Mouse (Mus musculus) midbrain, embryonic 16.5 days (tissue): Measurements from ENCODE around the gene G3bp2. TPM values are rescaled to one million over a fixed set of nuclear protein-coding genes. Genes with fewer than 3 reads are reported as not detected.

ENCODE experiments used
- ATAC-seq: fragments of 200-750 bp; cut with Nextera tagmentation; 2 replicates; pipeline ENCODE4 v1.8.0; 2017; ENCODE audit warnings: moderate TSS enrichment
- H3K27ac ChIP-seq: fragments of 300-500 bp; sonication (generic); 2 replicates; pipeline ENCODE4 v1.5.1; 2014; ENCODE audit warnings: mild to moderate bottlenecking, low read length, mixed read lengths
- H3K27me3 ChIP-seq: fragments of 300-500 bp; sonication (generic); 2 replicates; pipeline ENCODE4 v1.6.1; 2014; ENCODE audit warnings: low read depth, low read length, mixed read lengths; ENCODE audit not compliant: control insufficient read depth, insufficient read depth
- H3K36me3 ChIP-seq: fragments of 300-500 bp; sonication (generic); 2 replicates; pipeline ENCODE4 v1.6.1; 2014; ENCODE audit warnings: mild to moderate bottlenecking, low read length, moderate library complexity, mixed read lengths; ENCODE audit not compliant: control insufficient read depth, insufficient read depth
- H3K4me1 ChIP-seq: fragments of 300-500 bp; sonication (generic); 2 replicates; pipeline ENCODE4 v1.6.1; 2014; ENCODE audit warnings: mild to moderate bottlenecking, low read length, mixed read lengths; ENCODE audit not compliant: control insufficient read depth, insufficient read depth
- H3K4me2 ChIP-seq: fragments of 300-500 bp; sonication (generic); 2 replicates; pipeline ENCODE4 v1.6.1; 2014; ENCODE audit warnings: mild to moderate bottlenecking, low read length, mixed read lengths
- H3K4me3 ChIP-seq: fragments of 300-500 bp; sonication (generic); 2 replicates; pipeline ENCODE4 v1.5.1; 2014; ENCODE audit warnings: low read depth, mild to moderate bottlenecking, low read length, moderate library complexity, mixed read lengths
- H3K9ac ChIP-seq: fragments of 300-500 bp; sonication (generic); 2 replicates; pipeline ENCODE4 v1.6.1; 2014; ENCODE audit warnings: low read depth, low read length, mixed read lengths
- H3K9me3 ChIP-seq: fragments of 300-500 bp; sonication (generic); replicated peaks from 2 replicates; pipeline ENCODE4 v1.6.1; 2014; ENCODE audit warnings: mild to moderate bottlenecking, low read length, mixed read lengths; ENCODE audit not compliant: control insufficient read depth, poor library complexity, severe bottlenecking
- WGBS: fragments of 180-500 bp; shearing (Covaris S2); extraction: QIAGEN DNeasy Blood & Tissue Kit; methylation state at CpG from one replicate; pipeline ENCODE4 v1.1.7; 2014; 5-methylcytosine and 5-hydroxymethylcytosine counted together
- polyA plus RNA-seq: library from polyadenylated mRNA; unstranded; fragments of >200 nt; fragmentation: Nextera tagmentation; extraction: Ambion mirVana; gene quantifications from 2 replicates; pipeline ENCODE4 v1.2.1, GENCODE M21; 2015

The G3bp2 gene
- polyA plus RNA-seq, 1 experiment from 2014 or later: 376 TPM

DNA sequence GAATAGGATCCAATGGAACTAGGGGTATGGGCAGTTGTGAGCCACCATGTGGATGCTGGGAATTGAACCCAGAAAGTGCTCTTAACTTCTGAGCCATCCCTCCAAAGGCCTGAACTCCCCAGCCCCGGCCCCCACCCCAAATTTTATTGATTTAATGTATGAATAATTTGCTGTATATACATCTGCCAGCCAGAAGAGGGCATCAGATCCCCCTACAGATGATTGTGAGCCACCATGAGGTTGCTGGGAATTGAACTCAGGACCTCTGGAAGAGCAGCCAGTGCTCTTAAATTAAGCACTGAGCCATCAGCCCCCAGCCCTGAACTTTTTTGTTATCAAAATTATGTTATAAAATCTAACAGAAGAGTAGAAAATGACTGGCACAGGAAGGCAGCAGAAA is 7.2 kb downstream of the G3bp2 start:
- 0 out of 2 replicates have a peak, but pooled peaks cover 3% of the 10 kb centered on the region for H3K36me3 ChIP-seq
- no peaks in the 10 kb centered on the region for H3K27me3 ChIP-seq
- no peak overlapping the region for H3K4me2 ChIP-seq
- no peak overlapping the region for H3K27ac ChIP-seq
- H3K9ac ChIP-seq: no peak overlapping the region
- no peak for ATAC-seq
- no peak overlapping the region for H3K4me3 ChIP-seq
- H3K4me1 ChIP-seq: peaks cover 20% of the 10 kb centered on the region
- 82% methylated on average over 1 of the region's 1 CpGs for WGBS
- H3K9me3 ChIP-seq: no peaks in the 10 kb centered on the region

DNA sequence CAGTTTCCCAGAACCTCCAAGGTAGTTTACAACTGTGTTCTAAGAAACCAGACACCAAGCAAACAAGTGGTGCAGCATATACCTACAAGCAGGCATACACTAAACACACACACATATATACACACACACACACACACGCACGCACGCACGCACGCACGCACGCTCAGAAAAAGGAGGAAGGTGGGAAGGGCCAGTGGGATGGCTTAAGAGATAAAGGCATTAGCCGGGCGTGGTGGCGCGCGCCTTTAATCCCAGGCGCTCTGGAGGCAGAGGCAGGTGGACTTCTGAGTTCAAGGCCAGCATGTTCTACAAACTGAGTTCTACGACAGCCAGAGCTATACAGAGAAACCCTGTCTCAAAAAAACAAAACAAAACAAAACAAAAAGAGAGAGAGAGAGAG is 9.5 kb downstream of the G3bp2 start:
- Histone ChIP-seq H3K9ac (no peak overlapping the region), H3K27me3 (no peaks in the 10 kb centered on the region), H3K4me3 (no peak overlapping the region), H3K4me1 (peaks cover 4% of the 10 kb centered on the region; the same call in 1 of the 2 replicates), H3K27ac (no peak overlapping the region), H3K4me2 (no peak overlapping the region), H3K36me3 (0 out of 2 replicates have a peak, but pooled peaks cover 3% of the 10 kb centered on the region), H3K9me3 (no peaks in the 10 kb centered on the region)
- WGBS: 87% methylated on average over 14 of the region's 14 CpGs
- no peak for ATAC-seq

DNA sequence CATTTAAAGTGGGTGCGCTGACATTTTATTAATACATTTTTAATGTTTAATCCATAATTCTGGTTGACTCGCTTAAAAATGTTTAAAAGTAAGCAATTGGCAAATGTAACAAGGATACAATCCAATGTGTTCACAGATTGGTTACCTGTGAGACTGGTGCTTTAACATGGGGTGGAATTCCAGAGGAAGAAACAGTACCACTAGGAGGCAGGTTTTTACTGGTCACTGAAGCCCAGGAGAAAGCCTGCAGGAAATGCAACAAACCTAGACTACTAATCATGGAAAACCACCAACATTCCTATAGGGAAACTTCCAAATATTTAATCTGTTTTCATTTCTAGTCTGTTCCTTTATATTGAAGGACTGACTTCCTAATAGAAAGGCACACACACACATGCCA is 20.3 kb downstream of the G3bp2 start:
- no peak overlapping the region for H3K4me3 ChIP-seq
- no peak for ATAC-seq
- H3K27ac ChIP-seq: no peak overlapping the region
- peaks cover 19% of the 10 kb centered on the region for H3K36me3 ChIP-seq
- H3K4me1 ChIP-seq: no peaks in the 10 kb centered on the region
- no peaks in the 10 kb centered on the region for H3K9me3 ChIP-seq
- no peak overlapping the region for H3K9ac ChIP-seq
- no peaks in the 10 kb centered on the region for H3K27me3 ChIP-seq
- no peak overlapping the region for H3K4me2 ChIP-seq
- 100% methylated on average over 2 of the region's 2 CpGs for WGBS

DNA sequence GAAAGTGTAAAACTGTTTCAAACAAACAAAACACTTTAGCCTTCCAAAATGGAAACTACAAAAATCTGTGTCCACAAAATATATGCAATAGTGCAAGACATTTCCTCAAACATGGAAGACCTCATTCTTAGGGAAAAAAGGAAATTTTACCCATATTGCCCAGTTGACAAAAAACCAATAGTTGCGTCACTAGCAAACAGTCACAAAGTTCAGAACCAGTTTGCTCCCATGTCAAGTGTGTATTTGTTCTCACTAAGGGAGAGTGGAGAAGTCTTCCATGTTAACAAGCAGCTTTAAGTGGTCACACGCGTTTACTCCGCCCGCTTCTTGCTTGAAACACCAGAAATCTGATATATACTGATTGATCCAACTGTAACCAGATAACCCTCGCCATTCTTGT is 30.7 kb downstream of the G3bp2 start:
- Histone ChIP-seq H3K27me3 (no peaks in the 10 kb centered on the region), H3K4me3 (no peak overlapping the region), H3K9ac (no peak overlapping the region), H3K36me3 (peaks cover 35% of the 10 kb centered on the region), H3K4me2 (no peak overlapping the region), H3K4me1 (no peaks in the 10 kb centered on the region), H3K27ac (no peak overlapping the region), H3K9me3 (no peaks in the 10 kb centered on the region)
- 96% methylated on average over 6 of the region's 6 CpGs for WGBS
- no peak for ATAC-seq

DNA sequence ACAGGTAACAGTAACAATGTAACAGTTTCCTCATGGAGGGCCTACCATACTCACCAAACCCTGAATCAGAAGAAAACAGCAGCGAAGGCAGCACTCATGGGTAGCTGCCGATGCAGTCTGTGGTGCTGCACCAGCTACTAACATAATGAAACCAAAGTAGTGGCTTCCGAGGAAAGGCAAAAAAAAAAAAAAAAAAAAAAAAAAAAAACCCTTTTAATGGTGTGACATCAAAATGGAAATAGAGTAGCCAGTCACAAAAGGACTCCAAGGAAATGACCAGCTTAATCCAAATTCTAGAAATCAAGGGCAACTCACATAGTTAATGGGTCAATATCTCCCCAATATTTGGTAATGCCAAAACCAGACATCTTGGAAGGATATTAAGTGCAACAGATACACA is 33.1 kb downstream of the G3bp2 start:
- Histone ChIP-seq H3K27me3 (no peaks in the 10 kb centered on the region), H3K4me1 (no peaks in the 10 kb centered on the region), H3K27ac (no peak overlapping the region), H3K4me2 (no peak overlapping the region), H3K4me3 (no peak overlapping the region), H3K9ac (no peak overlapping the region), H3K36me3 (peaks cover 21% of the 10 kb centered on the region), H3K9me3 (no peaks in the 10 kb centered on the region)
- ATAC-seq: no peak
- WGBS: 83% methylated on average over 3 of the region's 3 CpGs

DNA sequence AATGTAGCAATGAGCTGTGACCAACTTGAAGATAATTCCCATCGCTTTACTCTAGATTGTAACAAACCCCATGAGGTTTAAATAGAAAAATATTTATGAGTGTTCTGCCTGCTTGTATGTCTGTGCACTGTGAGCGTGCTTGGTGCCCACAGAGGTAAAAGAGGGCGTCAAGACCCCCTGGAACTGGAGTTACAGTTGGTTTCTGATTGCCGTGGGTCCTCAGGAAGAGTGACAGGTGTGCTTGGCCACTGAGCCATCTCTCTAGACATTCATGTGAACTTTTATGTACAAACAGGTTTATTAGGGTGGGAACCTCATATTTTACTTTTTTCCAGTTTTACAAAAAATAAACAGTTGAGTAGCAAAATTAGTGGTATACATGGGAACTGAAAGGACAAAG is 39.7 kb downstream of the G3bp2 start, which contains the start of gene Cdkl2:
Cdkl2 (minus strand) TSS at position 101 of the 400 bp plus-strand sequence.
- Histone ChIP-seq H3K4me1 (0 out of 2 replicates have a peak, but pooled peaks cover 3% of the 10 kb centered on the region), H3K9me3 (no peaks in the 10 kb centered on the region), H3K4me3 (peak within 1 kb of the TSS; percentile 86), H3K27me3 (peaks cover 3% of the 10 kb centered on the region), H3K36me3 (no peaks in the 10 kb centered on the region), H3K9ac (peak within 1 kb of the TSS; percentile 74), H3K27ac (peak within 1 kb of the TSS; percentile 78), H3K4me2 (peak within 1 kb of the TSS; percentile 90)
- WGBS: 77% methylated on average over 4 of the region's 4 CpGs
- ATAC-seq: no peak

DNA sequence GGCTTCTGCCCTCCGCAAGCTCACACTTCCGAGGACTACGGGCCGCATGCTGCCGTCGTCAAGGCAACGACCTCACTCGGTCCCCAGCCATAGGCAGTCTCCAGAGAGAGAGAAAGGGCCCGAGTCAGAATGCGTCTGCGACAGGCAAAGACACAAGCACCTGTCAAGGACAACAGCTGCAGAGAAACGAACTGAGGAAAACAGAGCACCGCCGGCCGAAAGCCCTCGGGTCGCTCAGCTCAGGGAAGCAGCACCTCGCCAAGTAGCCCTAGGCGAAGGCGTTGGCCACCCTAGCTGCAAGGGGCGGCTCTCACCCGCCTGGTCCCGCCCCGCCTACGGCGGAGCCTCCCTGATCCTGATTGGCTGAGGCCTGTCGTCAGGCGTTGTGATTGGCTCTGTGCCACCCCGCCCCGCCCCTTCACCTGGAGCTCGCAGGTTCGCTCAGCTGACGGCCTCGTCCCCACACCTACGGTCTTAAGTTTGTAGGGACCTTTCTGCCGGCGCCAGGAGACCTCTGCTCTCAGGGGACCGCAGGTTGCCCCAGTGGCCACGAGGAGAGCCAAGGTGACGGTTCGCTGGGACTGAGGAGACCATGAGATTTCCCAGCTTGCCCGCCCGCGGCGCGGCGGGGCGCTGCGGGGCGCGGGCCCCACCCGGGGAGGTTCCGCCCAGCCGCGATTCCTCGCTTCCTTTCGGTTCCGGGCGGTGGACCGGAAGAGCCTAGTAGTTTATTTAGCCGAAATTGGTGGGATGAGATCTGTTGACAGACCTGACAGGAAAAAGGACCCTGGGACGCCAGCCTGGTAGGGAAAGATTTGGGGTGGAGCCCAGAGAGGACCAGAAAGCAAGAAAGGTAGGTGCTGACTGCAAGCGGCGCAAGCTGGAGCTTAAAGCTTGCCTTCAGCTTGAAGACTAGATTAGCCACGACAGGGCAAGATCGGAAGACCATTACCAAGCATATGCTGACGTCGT is 40.9 kb downstream of the G3bp2 start:
- peak overlapping the region; percentile 74 for H3K9ac ChIP-seq
- ATAC-seq: peak; percentile 99
- H3K4me2 ChIP-seq: peak overlapping the region; percentile 90
- peaks cover 3% of the 10 kb centered on the region for H3K27me3 ChIP-seq
- H3K4me1 ChIP-seq: 0 out of 2 replicates have a peak, but pooled peaks cover 3% of the 10 kb centered on the region
- H3K9me3 ChIP-seq: no peaks in the 10 kb centered on the region
- peak overlapping the region; percentile 86 for H3K4me3 ChIP-seq
- no peaks in the 10 kb centered on the region for H3K36me3 ChIP-seq
- under 1% methylated on average over 66 of the region's 68 CpGs for WGBS
- H3K27ac ChIP-seq: peak overlapping the region; percentile 78

DNA sequence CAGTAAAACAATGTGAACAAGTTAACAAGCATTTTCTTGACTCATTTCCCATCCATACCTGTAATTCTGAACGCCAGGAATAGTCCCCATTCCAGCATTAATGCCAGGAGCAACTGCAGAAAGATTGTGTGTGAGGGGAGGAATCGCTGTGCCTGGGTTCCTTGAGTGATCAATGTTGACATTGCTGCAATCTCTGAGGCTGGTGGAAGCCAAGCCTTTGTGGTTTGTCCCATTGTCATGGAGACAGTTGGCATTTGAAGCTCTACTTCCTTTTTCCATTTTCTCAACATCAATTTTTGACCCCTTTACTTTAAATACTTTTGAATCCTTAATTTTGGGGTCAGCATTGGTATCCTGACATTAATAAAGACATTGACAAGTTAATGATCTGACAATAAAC is 63.6 kb downstream of the G3bp2 start:
- no peak overlapping the region for H3K27ac ChIP-seq
- no peaks in the 10 kb centered on the region for H3K27me3 ChIP-seq
- no peaks in the 10 kb centered on the region for H3K4me1 ChIP-seq
- ATAC-seq: no peak
- 59% methylated on average over 2 of the region's 2 CpGs for whole genome bisulfite sequencing
- no peak overlapping the region for H3K4me3 ChIP-seq
- no peaks in the 10 kb centered on the region for H3K36me3 ChIP-seq
- no peak overlapping the region for H3K9ac ChIP-seq
- no peaks in the 10 kb centered on the region for H3K9me3 ChIP-seq
- H3K4me2 ChIP-seq: no peak overlapping the region

DNA sequence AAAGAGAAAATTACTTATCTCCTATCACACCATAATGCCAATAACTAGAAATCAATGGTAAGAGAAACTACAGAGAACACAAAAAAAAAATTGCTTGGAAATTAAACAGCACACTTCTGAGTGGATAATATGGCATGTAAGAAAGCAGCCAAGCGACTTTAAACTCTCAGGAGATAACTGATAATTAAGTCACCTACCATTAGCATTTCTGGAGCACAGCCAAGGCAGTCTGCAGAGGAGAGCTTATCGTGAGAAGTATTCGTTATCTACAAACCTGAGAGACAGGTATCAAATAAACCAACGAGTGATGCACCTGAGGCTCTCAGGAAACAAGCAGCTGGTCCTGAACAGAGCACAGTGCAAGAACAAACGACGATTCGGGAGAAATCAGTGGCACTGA is 71.8 kb downstream of the G3bp2 start:
- Histone ChIP-seq H3K36me3 (no peaks in the 10 kb centered on the region), H3K27me3 (no peaks in the 10 kb centered on the region), H3K9me3 (no peaks in the 10 kb centered on the region), H3K4me1 (no peaks in the 10 kb centered on the region), H3K9ac (no peak overlapping the region), H3K4me3 (no peak overlapping the region), H3K4me2 (no peak overlapping the region), H3K27ac (no peak overlapping the region)
- 68% methylated on average over 7 of the region's 7 CpGs for WGBS
- no peak for ATAC-seq
